20 mouse cellular contexts compared by ENCODE assay signal in genomic region chr11:24328481-24328880, GRCm38 (mm10).
DNase-seq lines count a peak whose midpoint lies in the region; ATAC-seq lines count a peak whose summit lies in the region.
"Had no signal": no experiment of that assay in that cellular context is flagged by ENCODE, and none has a peak within 500 bp of the region (broad histone marks: within the 10 kb centered on the region; RNA-seq: fewer than 3 reads in every experiment).

No protein-coding gene starts in this region.

- no peak overlapping the region for H3K4me3 ChIP-seq in heart, embryonic 14.5 days (ENCODE audit: control insufficient read depth in 1 of 2, insufficient read depth in 1 of 2, low read depth in 1 of 2, low read length in 2 of 2)
- H3K4me3 ChIP-seq in hindbrain, embryonic 10.5 days, result no peak overlapping the region
- H3K4me3 ChIP-seq in hindbrain, embryonic 16.5 days (ENCODE audit: low read length), result no peak overlapping the region
- H3K4me3 ChIP-seq: gastrocnemius, adult 2 months; heart, adult 2 months; hindbrain, embryonic 12.5 days had no signal

- H3K27me3 ChIP-seq in heart, embryonic 14.5 days (ENCODE audit: control insufficient read depth, insufficient read depth, low read length), result no peaks in the 10 kb centered on the region
- H3K27me3 ChIP-seq in hindbrain, embryonic 10.5 days (ENCODE audit: insufficient read depth, poor library complexity, severe bottlenecking), result 0 out of 2 replicates have a peak, but pooled peaks cover 2% of the 10 kb centered on the region
- H3K27me3 ChIP-seq in hindbrain, embryonic 16.5 days (replicated peaks; ENCODE audit: control insufficient read depth, insufficient read depth, low read length), result no peaks in the 10 kb centered on the region
- H3K27me3 ChIP-seq: hindbrain, embryonic 12.5 days had no signal

- peak; percentile 58 for DNase-seq in heart, adult 11 months
- no peak for DNase-seq in heart, postnatal 10 days
- DNase-seq in heart, postnatal 25 days (ENCODE audit: low spot score), result no peak
- DNase-seq in hindbrain, embryonic 10.5 days (ENCODE audit: low spot score), result no peak
- DNase-seq: adrenal gland, adult 2 months; adrenal gland, postnatal 25 days; cerebellum, adult 18-20 months; cerebellum, adult 9-11 months; cerebellum, postnatal 36 days; forebrain, postnatal 0 days; gastrocnemius, adult 2 months; gastrocnemius, postnatal 25 days; heart, adult 2 months; kidney, adult 11 months; kidney, adult 9 months had no signal

- H3K4me1 ChIP-seq in heart, embryonic 14.5 days (ENCODE audit: control insufficient read depth in 2 of 2, insufficient read depth in 2 of 2, low read length in 2 of 2), result peaks cover 6 to 8% of the 10 kb centered on the region in 2 experiments
- no peaks in the 10 kb centered on the region for H3K4me1 ChIP-seq in hindbrain, embryonic 10.5 days (replicated peaks)
- H3K4me1 ChIP-seq in hindbrain, embryonic 16.5 days (ENCODE audit: control insufficient read depth, insufficient read depth, low read depth, low read length), result no peaks in the 10 kb centered on the region
- H3K4me1 ChIP-seq: hindbrain, embryonic 12.5 days had no signal

- no peaks in the 10 kb centered on the region for H3K36me3 ChIP-seq in heart, embryonic 14.5 days (ENCODE audit: control insufficient read depth, insufficient read depth, low read length)
- no peaks in the 10 kb centered on the region for H3K36me3 ChIP-seq in hindbrain, embryonic 10.5 days
- no peaks in the 10 kb centered on the region for H3K36me3 ChIP-seq in hindbrain, embryonic 16.5 days (ENCODE audit: control insufficient read depth, insufficient read depth, low read length)
- H3K36me3 ChIP-seq: hindbrain, embryonic 12.5 days had no signal

- H3K9ac ChIP-seq in heart, embryonic 14.5 days (ENCODE audit: low read length), result no peak overlapping the region
- H3K9ac ChIP-seq in hindbrain, embryonic 16.5 days (ENCODE audit: low read depth, low read length), result no peak overlapping the region
- H3K9ac ChIP-seq: forebrain, postnatal 0 days; hindbrain, embryonic 12.5 days had no signal

- no peak overlapping the region for H3K27ac ChIP-seq in heart, embryonic 14.5 days (replicated peaks in 1 of 2; ENCODE audit: control insufficient read depth in 1 of 2, insufficient read depth in 1 of 2, low read depth in 2 of 2, low read length in 2 of 2)
- H3K27ac ChIP-seq in hindbrain, embryonic 10.5 days, result 0 out of 2 replicates have a peak overlapping the region, but pooled peaks have one; percentile 2
- H3K27ac ChIP-seq in hindbrain, embryonic 16.5 days (ENCODE audit: low read depth, low read length), result no peak overlapping the region
- H3K27ac ChIP-seq: gastrocnemius, adult 2 months; heart, adult 2 months; hindbrain, embryonic 12.5 days; hindbrain, postnatal 0 days; kidney, postnatal 0 days had no signal

- ATAC-seq in heart, embryonic 14.5 days (ENCODE audit: insufficient number of reproducible peaks, insufficient read depth, low FRiP score, low read depth), result no peak
- no peak for ATAC-seq in hindbrain, embryonic 16.5 days
- ATAC-seq: forebrain, postnatal 0 days; hindbrain, postnatal 0 days had no signal

- peak overlapping the region; percentile 5; the same call in 1 of the 2 replicates for H3K4me2 ChIP-seq in heart, embryonic 14.5 days (ENCODE audit: low read length)
- no peak overlapping the region for H3K4me2 ChIP-seq in hindbrain, embryonic 16.5 days (ENCODE audit: low read length)
- H3K4me2 ChIP-seq: hindbrain, embryonic 12.5 days had no signal

- WGBS in heart, embryonic 14.5 days, result 11% methylated on average over 4 of the region's 4 CpGs
- WGBS in hindbrain, embryonic 10.5 days, result 70% methylated on average over 4 of the region's 4 CpGs
- WGBS in hindbrain, embryonic 16.5 days, result 61% methylated on average over 4 of the region's 4 CpGs

- H3K9me3 ChIP-seq in heart, embryonic 14.5 days (ENCODE audit: control insufficient read depth, low read length), result no peaks in the 10 kb centered on the region
- no peaks in the 10 kb centered on the region for H3K9me3 ChIP-seq in hindbrain, embryonic 10.5 days
- H3K9me3 ChIP-seq in hindbrain, embryonic 16.5 days (ENCODE audit: control insufficient read depth, low read length), result no peaks in the 10 kb centered on the region
- H3K9me3 ChIP-seq: hindbrain, embryonic 12.5 days had no signal

- intact Hi-C loops in heart, postnatal 10 days (cut with DNase I), result no loop called here
- intact Hi-C loops in heart, postnatal 25 days (cut with DNase I), result no loop called here
